Mouse (Mus musculus) megakaryocyte, adult 5-6 weeks (primary cell): ENCODE measurements at regions not wholly inside any gene's neighbourhood (a gene's known extent, or its start where the extent isn't known, plus 50 kb on each side); places are given as distances from the start of the nearest gene placed in this dataset.
"Not testable (repeated sequence)": the region's sequence is repeated elsewhere in the genome, so short reads cannot be mapped to it uniquely, and the experiment has no call there.

Experiments used
- ATAC-seq: 2 replicates; pipeline ENCODE4 v1.8.0; 2016; ENCODE audit warnings: mild to moderate bottlenecking, inconsistent platforms; ENCODE audit not compliant: poor library complexity, severe bottlenecking

DNA sequence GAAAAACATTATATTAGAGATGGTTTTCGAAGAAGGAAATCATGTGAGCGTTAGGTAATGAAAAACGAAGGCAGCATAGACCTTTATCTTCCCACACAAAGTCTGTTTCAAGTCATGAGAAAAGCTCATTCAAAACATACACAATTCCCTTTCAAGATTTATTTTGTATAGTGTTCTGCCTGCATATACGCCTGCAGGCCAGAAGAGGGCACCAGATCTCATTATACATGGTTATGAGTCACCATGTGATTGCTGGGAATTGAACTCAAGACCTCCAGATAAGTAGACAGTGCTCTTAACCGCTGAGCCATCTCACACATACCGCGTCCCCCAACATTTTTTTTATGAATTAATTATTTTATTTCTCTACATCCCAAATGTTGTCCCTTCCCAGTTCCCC, 578.3 kb upstream of the Ccdc54 start:
- ATAC-seq: no peak

DNA sequence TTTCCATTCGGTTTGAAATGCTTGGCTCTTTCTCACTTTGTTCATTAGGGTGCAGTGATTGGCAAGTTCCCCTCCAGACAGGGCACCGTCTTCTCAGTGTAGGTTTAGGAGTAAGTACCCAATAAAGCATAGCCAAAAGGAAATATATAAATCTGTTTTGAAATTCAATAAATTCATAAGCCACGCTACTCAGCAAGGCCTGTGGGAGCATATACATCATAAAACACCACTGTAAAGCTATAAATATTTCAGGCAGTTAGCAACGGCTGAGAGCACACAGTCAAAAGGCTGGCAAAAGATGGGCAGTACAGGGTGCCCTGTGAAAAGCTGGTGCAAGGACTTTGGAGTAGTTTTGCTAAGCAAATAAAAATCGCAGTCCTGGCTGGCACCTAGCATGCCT, 569.8 kb upstream of the Ccdc54 start:
- no peak for ATAC-seq

DNA sequence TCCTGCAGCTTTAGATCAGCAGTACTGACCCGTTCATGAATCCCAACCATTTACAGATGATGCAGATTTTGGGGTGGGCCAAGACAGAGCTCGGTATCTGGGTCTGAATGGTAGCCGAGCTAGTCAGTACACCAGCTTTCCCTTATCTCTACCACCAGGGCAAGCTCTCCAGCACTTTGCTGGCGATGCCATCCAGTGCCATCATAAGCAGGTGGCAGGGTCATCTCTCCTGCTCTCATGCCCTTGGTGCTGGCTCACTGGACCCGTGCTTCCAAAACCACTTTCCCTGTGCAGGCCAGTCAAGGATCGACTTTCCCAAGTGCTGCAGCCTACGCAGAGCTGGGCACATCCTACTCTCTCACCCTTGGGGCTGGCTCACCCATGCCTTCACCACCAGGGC, 547.6 kb upstream of the Ccdc54 start:
- no peak for ATAC-seq

DNA sequence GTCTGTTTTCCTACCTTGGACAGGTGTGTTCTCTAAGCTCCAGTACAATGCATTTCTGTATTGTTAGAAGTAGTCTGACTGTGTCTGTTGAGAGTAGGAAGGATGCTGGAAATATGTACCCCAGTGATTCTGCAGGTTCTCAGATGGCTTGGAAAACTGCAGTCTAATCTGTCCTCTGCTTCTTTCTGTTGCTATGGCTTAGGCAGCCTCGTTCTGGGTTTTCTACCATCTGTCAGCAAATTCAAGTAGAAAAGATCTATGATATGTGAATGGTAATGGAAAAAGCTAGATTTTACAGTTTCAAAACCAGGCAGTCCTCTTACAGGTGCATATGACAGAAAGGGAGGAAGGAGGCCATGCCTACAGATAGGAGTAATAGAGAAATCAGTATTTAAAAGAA, 528.9 kb upstream of the Ccdc54 start:
- ATAC-seq: no peak

DNA sequence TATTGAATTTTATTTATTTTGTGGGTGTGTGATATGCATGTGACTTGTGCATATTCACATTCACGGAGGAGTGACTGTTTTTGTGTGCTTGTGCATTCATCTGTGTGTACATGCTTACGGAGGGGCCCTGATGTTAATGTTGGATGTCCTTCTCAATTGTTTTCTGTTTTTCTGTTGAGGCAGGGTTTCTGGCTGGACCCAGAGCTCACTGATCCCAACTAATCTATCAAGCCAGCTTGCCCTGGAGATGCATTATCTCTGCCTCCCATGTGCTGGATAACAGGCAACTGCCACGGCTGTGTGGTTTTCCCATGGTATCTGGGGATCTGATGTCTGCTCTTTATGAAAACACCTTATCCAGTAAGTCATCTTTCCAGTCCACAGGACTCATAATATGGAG, 527.4 kb upstream of the Ccdc54 start:
- ATAC-seq: no peak

DNA sequence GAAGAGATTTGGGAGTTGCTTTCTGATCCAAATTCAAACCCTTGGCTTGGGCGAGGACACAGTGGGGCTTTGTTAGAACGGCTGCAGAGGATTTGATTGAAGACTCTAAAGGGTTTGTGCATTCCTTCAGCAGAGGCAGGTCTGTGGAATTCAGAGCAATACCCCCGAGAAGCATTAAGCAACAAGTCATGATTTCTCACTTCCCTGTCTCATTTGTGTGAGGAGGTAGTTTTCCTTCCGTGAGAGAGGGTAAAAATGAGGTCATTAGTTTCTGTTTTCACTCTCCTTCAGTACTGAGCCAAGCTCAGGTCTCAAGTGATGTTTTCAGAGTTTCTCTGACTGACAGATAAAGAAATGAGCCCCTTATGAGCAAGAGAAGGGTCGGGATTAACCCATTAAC, 526.9 kb upstream of the Ccdc54 start:
- ATAC-seq: no peak

DNA sequence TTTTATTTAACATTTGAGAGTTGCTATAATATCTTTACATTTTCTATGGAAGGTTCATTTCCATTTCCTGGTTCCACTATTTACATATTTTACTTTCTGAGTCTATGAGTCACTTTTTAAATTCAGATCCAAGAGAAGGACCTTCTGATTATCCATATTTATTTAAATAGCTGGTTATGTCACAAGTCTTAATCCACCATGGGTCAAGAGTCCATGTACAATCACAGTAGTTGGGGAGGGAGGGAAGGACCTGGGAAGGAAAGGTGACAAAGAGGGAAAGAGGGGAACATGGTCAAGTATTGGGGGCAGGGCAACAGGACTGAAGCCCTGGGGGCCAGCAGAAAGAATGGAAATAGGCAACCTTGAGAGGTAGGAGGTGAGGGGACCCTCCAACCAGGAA, 518.9 kb upstream of the Ccdc54 start:
- no peak for ATAC-seq

DNA sequence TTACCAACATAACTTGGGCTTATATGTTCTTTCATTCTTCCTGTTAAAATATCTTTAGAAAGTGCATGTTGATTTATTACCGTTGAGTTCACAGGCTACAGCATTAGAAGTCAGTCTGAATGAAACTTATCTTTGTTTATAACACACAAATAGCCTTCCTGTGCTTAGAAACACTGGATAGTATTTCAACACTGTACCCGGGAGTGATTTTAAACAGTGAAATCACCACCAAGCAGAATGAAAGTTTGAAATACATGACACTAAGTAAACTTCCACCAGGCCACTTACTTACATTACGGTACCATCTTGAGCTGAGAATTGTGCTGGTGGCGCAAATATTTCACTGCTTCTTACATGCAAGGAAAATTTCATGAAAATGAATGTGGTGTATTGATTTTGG, 516.5 kb upstream of the Ccdc54 start:
- no peak for ATAC-seq

DNA sequence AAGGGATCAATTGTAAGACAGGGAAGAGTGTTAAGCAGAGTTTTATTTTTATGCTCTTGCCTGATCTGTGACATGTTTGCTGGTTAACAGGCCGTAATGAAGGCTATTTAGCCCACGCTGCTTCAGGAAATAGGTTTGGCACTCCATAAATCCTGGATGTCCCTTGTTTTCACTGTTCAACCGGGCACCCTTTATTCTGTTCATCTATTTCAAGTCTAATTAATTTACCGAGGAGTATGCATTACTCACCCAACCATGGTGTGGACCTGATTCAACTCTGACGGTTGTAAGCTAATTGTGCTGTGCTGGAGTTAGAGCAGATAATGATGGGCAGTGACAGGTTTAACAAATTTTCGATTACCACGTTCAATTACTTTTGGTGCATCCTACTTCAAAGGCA, 495.6 kb upstream of the Ccdc54 start:
- ATAC-seq: no peak

DNA sequence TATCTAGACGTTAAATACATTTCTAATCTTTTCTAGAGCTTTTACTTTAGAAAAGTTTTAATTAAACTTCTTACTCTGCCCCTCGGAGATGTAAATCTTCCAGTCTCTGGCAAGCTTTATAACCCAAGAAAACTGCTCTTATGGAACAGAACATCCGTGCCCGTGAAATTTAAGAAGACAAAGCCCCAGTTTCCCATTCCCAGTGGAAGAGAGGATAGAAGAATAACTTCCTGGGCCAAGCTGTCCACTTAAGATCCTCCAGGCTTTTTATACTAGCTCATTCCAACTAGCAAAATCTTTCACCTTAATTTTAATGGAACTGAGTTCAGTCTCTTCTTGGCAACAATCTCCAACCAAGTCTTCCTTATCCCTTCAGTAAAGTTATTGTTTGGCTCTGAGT, 489.2 kb upstream of the Ccdc54 start:
- ATAC-seq: no peak

DNA sequence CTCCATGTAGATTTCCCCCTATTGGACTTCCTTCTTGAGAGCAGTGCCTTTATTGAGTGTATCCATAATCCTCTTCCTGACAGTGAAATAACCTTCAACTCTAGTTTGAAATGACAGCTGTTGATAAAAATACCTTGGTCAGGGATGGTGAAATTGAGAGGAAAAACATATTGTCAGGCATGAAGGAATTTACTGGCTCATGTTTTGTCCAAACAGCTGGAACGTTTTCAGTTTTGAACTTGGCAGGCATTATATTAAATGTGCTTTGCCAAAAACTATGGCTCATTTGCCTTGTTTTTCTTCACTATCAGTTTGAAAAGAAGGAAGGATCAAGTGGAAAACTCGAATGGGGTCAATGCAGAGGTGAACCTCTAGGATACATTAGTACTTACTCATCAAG, 457.7 kb upstream of the Ccdc54 start:
- no peak for ATAC-seq

DNA sequence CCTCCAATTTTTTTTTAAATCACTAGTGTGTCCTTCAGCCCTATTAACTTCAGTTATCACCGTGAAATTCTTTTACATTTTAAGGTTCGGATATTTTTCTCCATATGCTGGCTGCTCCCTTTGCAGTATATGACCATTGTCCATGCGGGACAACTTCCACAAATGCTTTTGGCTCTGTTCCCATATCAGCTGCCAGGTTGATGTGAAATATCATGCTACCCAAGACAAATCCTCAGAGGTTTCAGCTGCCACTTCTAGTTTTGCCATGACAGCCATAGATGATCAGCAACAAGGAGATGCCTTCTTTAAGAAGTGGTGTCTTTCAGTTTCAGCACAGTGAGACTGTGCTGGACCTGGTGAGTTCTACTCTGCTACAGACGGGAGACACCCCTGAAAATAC, 457.2 kb upstream of the Ccdc54 start:
- no peak for ATAC-seq

DNA sequence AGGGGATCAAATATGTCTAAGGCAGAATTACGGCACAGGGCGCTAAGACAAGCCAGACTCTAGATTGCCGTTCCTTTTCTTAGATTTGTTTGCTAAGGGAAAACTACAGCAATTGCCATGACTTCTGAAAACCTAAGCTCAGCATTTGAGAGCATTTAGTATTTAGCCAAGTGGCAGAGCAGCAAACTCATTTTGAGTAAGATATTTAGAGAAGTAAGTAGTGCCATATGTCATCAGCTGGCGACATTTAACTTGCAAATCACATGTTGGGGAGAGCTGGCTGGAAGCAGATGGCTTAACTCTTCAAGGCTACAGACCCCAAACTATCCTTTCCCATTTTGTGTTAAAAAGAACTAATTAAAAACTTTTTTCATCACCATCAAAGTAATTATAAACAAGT, 450.4 kb upstream of the Ccdc54 start:
- no peak for ATAC-seq

DNA sequence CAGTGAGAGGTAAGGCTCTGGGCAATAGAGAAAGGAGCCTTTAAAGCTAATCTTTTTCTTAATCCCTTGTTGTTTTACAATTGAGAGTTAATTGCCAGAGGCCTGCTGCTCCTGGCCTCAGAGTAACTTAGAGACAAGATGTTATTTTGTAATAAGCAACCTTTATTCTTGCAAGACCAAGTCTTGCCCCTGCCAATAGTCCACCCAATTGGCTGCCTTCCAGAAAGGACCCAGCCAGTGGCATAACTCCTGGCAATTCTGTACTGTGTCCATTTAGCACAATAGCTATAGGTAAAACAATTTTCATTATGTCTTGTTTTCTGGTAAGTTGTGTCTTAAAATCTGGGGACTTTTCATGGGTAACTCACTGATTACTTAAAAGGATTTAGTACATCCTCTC, 411.9 kb upstream of the Ccdc54 start:
- ATAC-seq: no peak

DNA sequence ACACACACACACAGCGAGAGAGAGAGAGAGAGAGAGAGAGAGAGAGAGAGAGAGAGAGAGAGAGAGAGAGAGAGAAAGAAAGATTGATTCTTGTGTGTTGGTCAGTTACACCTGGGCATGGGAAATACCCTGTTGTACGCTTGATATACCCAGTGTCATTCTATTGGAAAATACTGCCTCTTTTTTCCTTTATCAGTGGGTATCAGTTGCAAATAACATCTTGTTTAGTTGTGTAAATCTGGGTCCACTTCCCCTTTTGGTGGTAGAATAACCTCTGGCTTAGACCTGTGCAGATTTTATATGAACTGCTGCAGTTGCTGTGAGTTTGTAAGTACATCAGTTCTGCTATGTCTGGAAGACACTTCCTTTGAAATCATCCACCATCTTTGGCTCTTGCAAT, 373.4 kb upstream of the Ccdc54 start:
- no peak for ATAC-seq

DNA sequence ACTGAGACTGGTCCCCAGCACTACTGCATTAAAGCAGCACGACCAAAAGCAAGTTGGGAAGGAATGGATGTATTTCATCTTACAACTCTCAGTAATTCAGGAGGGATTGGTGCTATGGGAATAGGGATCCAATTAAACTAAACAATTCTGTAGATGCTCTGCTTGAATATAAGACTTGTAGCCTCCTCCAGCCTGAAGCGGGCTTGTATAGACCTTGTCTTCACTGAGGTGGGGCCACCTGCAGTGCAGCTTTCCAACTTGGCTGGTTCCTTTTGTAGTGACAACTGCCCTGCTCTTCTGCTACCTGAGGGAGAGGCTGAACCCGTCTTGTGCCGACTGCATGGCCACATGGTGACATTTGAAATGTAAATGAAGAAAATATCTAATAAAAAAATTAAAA, 353.1 kb upstream of the Ccdc54 start:
- no peak for ATAC-seq

DNA sequence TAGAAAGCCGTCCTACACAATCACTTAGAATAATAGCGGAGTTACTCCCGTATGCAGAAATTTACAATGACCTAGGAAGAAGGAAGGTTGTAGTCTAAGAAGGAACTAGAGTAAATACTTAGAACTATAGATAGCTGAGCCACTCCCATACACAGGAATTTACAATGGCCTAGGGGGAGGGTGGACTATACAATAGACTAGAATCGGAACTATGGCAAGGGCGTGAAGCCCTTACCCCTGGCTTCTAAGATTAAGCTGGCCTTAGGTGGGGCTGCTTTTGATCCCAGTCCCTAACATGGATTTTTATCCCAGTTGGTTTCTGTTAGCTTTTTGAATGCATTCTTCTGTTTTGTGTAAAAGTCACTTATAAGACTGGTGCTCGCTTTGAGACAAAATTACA, 352.6 kb upstream of the Ccdc54 start:
- not testable (repeated sequence) for ATAC-seq

DNA sequence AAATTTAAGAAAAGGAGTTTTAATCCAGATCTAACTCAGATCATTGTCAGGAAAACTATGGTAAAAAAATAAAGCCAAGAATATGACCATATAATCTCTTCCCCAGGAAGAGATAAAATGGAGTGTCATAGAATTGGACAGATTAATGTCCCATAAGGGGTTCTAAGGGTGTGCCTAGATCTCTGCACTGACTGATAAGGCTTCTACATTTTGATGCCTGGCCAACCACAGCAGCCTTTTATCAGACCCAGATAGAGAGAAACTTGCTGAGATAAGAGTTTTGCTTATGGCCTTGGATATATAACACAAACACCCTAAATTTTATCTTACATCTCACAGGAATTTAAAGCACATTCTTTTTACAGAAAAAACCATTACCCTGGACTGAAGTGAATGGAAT, 351.3 kb upstream of the Ccdc54 start:
- no peak for ATAC-seq

DNA sequence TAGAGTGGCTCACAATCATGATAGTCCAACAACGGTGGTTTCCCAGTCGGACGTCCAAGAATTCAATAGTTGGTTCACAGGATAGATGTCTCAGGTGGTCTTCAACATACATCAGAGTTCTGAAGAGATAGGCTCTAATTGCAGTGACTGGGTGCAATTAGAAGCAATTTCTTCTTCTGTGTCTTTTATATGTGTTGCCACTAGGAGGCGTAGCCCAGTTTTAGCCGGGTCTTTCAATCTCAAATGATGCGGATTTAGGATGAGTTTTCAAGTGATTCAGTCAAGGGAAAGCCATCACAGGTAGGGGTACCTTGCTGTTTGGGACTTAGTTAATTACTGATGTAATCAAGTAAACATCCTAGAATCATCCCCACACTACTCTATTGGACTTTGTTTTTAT, 348.4 kb upstream of the Ccdc54 start:
- ATAC-seq: no peak

DNA sequence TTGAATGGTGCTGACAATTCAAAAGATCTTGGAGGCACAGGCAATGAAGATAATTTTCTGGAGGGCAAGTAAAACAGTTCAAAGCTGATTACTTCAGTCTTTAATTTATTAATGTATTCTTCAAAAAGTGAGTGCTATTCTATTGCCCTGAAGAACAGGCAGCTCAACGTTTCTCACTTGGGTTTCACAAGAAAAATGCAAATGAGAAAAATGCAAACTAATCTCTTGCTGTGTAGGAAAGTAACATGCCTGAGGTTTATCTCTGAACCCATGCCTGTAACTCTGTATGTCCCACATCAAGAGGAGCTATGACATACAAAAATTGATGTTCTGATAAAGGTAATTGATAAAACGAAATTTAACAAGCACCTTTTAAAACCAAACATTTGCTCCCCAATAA, 316.8 kb upstream of the Ccdc54 start:
- ATAC-seq: no peak

DNA sequence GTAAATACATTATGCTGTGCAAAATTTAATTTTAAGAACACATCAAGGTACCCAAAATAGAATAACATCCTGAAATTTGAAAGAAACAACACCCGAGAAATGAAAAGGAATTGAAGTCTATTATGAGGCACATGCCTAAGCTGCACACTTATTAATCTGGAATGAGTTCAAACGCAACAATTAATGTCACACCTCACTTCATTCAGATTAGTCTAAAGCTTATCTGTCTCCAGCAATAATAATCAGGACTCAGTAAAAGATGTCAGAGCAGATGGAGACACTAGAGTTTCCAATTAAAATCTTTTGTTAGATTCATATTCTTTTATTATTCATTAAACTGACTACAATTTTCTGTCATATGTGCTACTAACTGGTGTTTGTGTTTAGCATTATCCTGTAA, 308.2 kb upstream of the Ccdc54 start:
- no peak for ATAC-seq

DNA sequence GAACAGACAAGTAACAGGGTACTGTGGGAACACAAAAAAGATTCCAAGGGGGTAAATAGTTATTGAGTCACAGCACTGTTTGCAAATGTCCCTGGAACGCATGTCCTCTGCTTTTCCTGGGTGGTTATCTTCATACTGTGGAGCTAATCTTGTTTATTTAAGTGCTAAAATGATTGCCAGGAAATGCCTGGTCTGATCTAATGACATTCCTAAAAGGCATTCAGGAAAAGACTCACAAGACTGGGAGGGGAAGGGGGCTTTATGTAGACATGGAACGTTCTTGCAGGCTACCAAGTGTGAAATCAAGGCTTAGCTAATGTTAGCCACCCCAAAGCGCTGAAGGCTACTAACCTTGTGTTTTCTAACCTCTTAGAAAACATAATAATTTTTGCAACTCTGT, 287.0 kb upstream of the Ccdc54 start:
- no peak for ATAC-seq

DNA sequence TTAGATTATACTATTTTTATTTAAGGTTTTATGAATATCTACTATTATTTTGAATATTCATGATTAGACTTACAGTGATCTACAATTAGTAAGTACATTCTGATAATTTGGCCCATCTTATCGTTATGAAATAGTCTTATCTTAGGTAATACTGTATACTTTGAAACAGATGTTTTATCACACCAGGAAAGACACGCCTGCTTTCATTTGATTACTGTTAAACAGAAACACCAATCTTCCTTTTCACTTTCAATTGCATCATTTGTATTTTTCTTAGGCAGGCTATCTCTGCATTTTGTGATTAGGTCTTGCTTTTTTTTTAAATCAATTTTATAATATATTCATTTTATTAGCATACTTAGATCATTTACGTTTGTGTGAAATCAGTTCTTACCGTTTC, 280.4 kb upstream of the Ccdc54 start:
- ATAC-seq: no peak

DNA sequence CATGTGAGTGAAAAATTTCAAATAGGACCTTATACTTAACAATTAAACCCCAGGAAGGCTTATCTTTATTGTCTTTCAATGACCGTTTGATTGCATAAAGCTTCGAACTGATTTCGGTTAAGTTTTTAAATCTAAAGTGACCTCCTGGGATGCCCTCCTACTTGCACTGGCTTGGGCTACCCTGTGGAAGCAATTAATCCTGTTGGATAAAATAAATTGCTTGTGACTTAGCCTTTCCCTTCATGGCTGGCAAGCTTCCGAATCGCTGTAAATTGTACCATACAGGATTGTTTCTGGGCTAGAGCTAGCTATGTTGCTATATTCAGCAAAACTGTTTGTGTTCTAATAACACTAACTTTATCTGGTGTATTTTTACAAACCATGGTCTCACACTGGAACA, 272.6 kb upstream of the Ccdc54 start:
- ATAC-seq: no peak
